Mouse (Mus musculus): ENCODE results near the gene Cavin3.
A peak's percentile ranks its signal among the peaks of the same experiment; 100 is the strongest.

The Cavin3 gene

GRCm38 (mm10) chr7:105481505-105482411, at the start of gene Cavin3:
TSS of gene Cavin3 (minus strand) at chr7:105482300.
- DNase-seq (ENCODE audit: low read depth), result no peak

GRCm38 (mm10) chr7:105528094-105528493, 46.0 kb upstream of the Cavin3 start:
- DNase-seq (ENCODE audit: low read depth), result no peak

GRCm38 (mm10) chr7:105527306-105527937, 45.3 kb upstream of the Cavin3 start:
- DNase-seq (ENCODE audit: low read depth), result peak; percentile 47

GRCm38 (mm10) chr7:105524222-105524621, 42.1 kb upstream of the Cavin3 start:
- no peak for DNase-seq (ENCODE audit: low read depth)

GRCm38 (mm10) chr7:105520201-105520600, 38.1 kb upstream of the Cavin3 start:
- DNase-seq (ENCODE audit: low read depth), result no peak

GRCm38 (mm10) chr7:105519771-105520170, 37.7 kb upstream of the Cavin3 start:
- DNase-seq (ENCODE audit: low read depth), result no peak

- no peak for DNase-seq (ENCODE audit: low read depth)
Observed at GRCm38 (mm10) chr7:105519336-105519735, 37.2 kb upstream of the Cavin3 start.

- no peak for DNase-seq (ENCODE audit: low read depth)
Observed at GRCm38 (mm10) chr7:105516669-105517360, 34.7 kb upstream of the Cavin3 start.

- peak; percentile 20 for DNase-seq (ENCODE audit: low read depth)
Observed at GRCm38 (mm10) chr7:105515178-105515577, 33.1 kb upstream of the Cavin3 start.

GRCm38 (mm10) chr7:105514561-105514960, 32.5 kb upstream of the Cavin3 start:
- DNase-seq (ENCODE audit: low read depth), result no peak

GRCm38 (mm10) chr7:105513845-105514291, 31.8 kb upstream of the Cavin3 start:
- no peak for DNase-seq (ENCODE audit: low read depth)

- DNase-seq (ENCODE audit: low read depth), result no peak
Observed at GRCm38 (mm10) chr7:105510143-105510542, 28.0 kb upstream of the Cavin3 start.

GRCm38 (mm10) chr7:105507257-105507656, 25.2 kb upstream of the Cavin3 start:
- no peak for DNase-seq (ENCODE audit: low read depth)

GRCm38 (mm10) chr7:105501984-105502383, 19.9 kb upstream of the Cavin3 start:
- no peak for DNase-seq (ENCODE audit: low read depth)

- no peak for DNase-seq (ENCODE audit: low read depth)
Observed at GRCm38 (mm10) chr7:105499676-105500075, 17.6 kb upstream of the Cavin3 start.

GRCm38 (mm10) chr7:105498854-105499492, 16.9 kb upstream of the Cavin3 start:
- DNase-seq (ENCODE audit: low read depth), result no peak

GRCm38 (mm10) chr7:105497881-105498280, 15.8 kb upstream of the Cavin3 start:
- no peak for DNase-seq (ENCODE audit: low read depth)

- no peak for DNase-seq (ENCODE audit: low read depth)
Observed at GRCm38 (mm10) chr7:105487104-105487876, 5.2 kb upstream of the Cavin3 start.

GRCm38 (mm10) chr7:105485029-105485428, 2.9 kb upstream of the Cavin3 start:
- DNase-seq (ENCODE audit: low read depth), result no peak

- DNase-seq (ENCODE audit: low read depth), result no peak
Observed at GRCm38 (mm10) chr7:105482426-105482825, 326 bp upstream of the Cavin3 start.

All from 416B (cell line).